Mouse (Mus musculus) gastrocnemius, adult 18-20 months (tissue): ENCODE measurements around the gene D17Wsu92e. TPM values are rescaled to one million over a fixed set of nuclear protein-coding genes. Genes with fewer than 3 reads are reported as not detected.

Experiments used
- DNase-seq: peaks from one replicate; pipeline ENCODE4 v3.0.0; 2021; ENCODE audit warnings: low spot score
- total RNA-seq, 2 experiments: library from RNA; stranded (reverse); gene quantifications; 2 replicates each; pipeline ENCODE4 v1.2.3; 2021

Gene D17Wsu92e
- total RNA-seq, 2 experiments from 2014 or later = 211 to 222 TPM

GRCm38 (mm10) chr17:27792516-27792915 lies 27.9 kb downstream of the D17Wsu92e start:
- no peak for DNase-seq

GRCm38 (mm10) chr17:27791556-27791955 lies 28.9 kb downstream of the D17Wsu92e start:
- DNase-seq = no peak

GRCm38 (mm10) chr17:27790976-27791375 lies 29.5 kb downstream of the D17Wsu92e start:
- DNase-seq = no peak

GRCm38 (mm10) chr17:27790015-27790414 lies 30.4 kb downstream of the D17Wsu92e start:
- no peak for DNase-seq

GRCm38 (mm10) chr17:27788456-27789172 lies 31.8 kb downstream of the D17Wsu92e start:
- no peak for DNase-seq

GRCm38 (mm10) chr17:27783567-27783966 lies 36.9 kb downstream of the D17Wsu92e start:
- DNase-seq = peak; percentile 45

GRCm38 (mm10) chr17:27781059-27781687 lies 39.3 kb downstream of the D17Wsu92e start:
- no peak for DNase-seq

- no peak for DNase-seq
Observed at GRCm38 (mm10) chr17:27779755-27780154, 40.7 kb downstream of the D17Wsu92e start.

GRCm38 (mm10) chr17:27778671-27779355 lies 41.6 kb downstream of the D17Wsu92e start:
- DNase-seq = no peak

- no peak for DNase-seq
Observed at GRCm38 (mm10) chr17:27777823-27778222, 42.6 kb downstream of the D17Wsu92e start.

- no peak for DNase-seq
Observed at GRCm38 (mm10) chr17:27774198-27774597, 46.2 kb downstream of the D17Wsu92e start.

- DNase-seq = no peak
Observed at GRCm38 (mm10) chr17:27771616-27772015, 48.8 kb downstream of the D17Wsu92e start.

- DNase-seq = peak; percentile 62
Observed at GRCm38 (mm10) chr17:27768817-27769542, 51.5 kb downstream of the D17Wsu92e start.

GRCm38 (mm10) chr17:27767543-27767942 lies 52.9 kb downstream of the D17Wsu92e start:
- no peak for DNase-seq

- no peak for DNase-seq
Observed at GRCm38 (mm10) chr17:27767120-27767519, 53.3 kb downstream of the D17Wsu92e start.

GRCm38 (mm10) chr17:27765066-27765465 lies 55.4 kb downstream of the D17Wsu92e start:
- DNase-seq = no peak

GRCm38 (mm10) chr17:27764453-27764852 lies 56.0 kb downstream of the D17Wsu92e start:
- no peak for DNase-seq

GRCm38 (mm10) chr17:27762884-27763283 lies 57.6 kb downstream of the D17Wsu92e start:
- no peak for DNase-seq

- peak; percentile 81 for DNase-seq
Observed at GRCm38 (mm10) chr17:27761639-27762336, 58.7 kb downstream of the D17Wsu92e start.

- no peak for DNase-seq
Observed at GRCm38 (mm10) chr17:27760169-27760568, 60.3 kb downstream of the D17Wsu92e start.
